20 mouse cellular contexts compared by ENCODE assay signal in genomic region chr2:122855354-122855753, GRCm38 (mm10).
DNase-seq lines count a peak whose midpoint lies in the region; ATAC-seq and TF ChIP-seq lines count a peak whose summit lies in the region.
"Had no signal": no experiment of that assay in that cellular context is flagged by ENCODE, and none has a peak within 500 bp of the region (broad histone marks: within the 10 kb centered on the region; RNA-seq: fewer than 3 reads in every experiment).

No protein-coding gene starts in this region.

- TF ChIP-seq EP300 in heart, adult 2 months (IDR thresholded peaks at IDR 0.05; ENCODE audit: insufficient read depth, low read depth, low read length) = no peak

- H3K79me2 ChIP-seq in heart, adult 2 months (replicated peaks; ENCODE audit: control insufficient read depth, insufficient read depth, low read length) = no peaks in the 10 kb centered on the region

- H3K4me3 ChIP-seq in heart, adult 2 months = no peak overlapping the region
- H3K4me3 ChIP-seq in heart, embryonic 12.5 days = no peak overlapping the region
- no peak overlapping the region for H3K4me3 ChIP-seq in heart, embryonic 16.5 days (ENCODE audit: low read length)
- H3K4me3 ChIP-seq in forebrain, embryonic 15.5 days = no peak overlapping the region
- no peak overlapping the region for H3K4me3 ChIP-seq in forebrain, postnatal 0 days (ENCODE audit: low read depth, low read length)
- H3K4me3 ChIP-seq: embryonic facial prominence, embryonic 13.5 days; forebrain, embryonic 12.5 days had no signal

- 31% methylated on average over 3 of the region's 3 CpGs for WGBS in heart, adult 2 months
- WGBS in heart, embryonic 12.5 days = 18% methylated on average over 3 of the region's 3 CpGs
- WGBS in heart, embryonic 16.5 days = 30% methylated on average over 3 of the region's 3 CpGs
- 88% methylated on average over 3 of the region's 3 CpGs for WGBS in forebrain, embryonic 15.5 days
- 91% methylated on average over 3 of the region's 3 CpGs for WGBS in forebrain, postnatal 0 days

- H3K9ac ChIP-seq in heart, adult 2 months (ENCODE audit: low read depth, low read length) = no peak overlapping the region
- no peak overlapping the region for H3K9ac ChIP-seq in heart, embryonic 12.5 days
- no peak overlapping the region for H3K9ac ChIP-seq in heart, embryonic 16.5 days (ENCODE audit: low read length)
- no peak overlapping the region for H3K9ac ChIP-seq in forebrain, embryonic 15.5 days (replicated peaks)
- H3K9ac ChIP-seq in forebrain, postnatal 0 days = no peak overlapping the region
- H3K9ac ChIP-seq: embryonic facial prominence, embryonic 13.5 days; forebrain, embryonic 12.5 days had no signal

- DNase-seq in heart, adult 2 months = peak in 1 of 2 experiments; percentile 17
- no peak for DNase-seq in heart, postnatal 25 days (ENCODE audit: low spot score)
- no peak for DNase-seq in forebrain, postnatal 0 days
- no peak for DNase-seq in right cerebral cortex, adult 2 months (ENCODE audit: low spot score in 2 of 2)
- DNase-seq: adrenal gland, postnatal 14 days; cerebellum, adult 18-20 months; cerebellum, adult 9-11 months; cerebellum, postnatal 36 days; gastrocnemius, postnatal 36 days; kidney, adult 8-10 months had no signal

- no peaks in the 10 kb centered on the region for H3K9me3 ChIP-seq in heart, embryonic 12.5 days (replicated peaks)
- no peaks in the 10 kb centered on the region for H3K9me3 ChIP-seq in heart, embryonic 16.5 days (replicated peaks; ENCODE audit: control insufficient read depth, low read length)
- H3K9me3 ChIP-seq in forebrain, embryonic 15.5 days = no peaks in the 10 kb centered on the region
- no peaks in the 10 kb centered on the region for H3K9me3 ChIP-seq in forebrain, postnatal 0 days (ENCODE audit: low read length)
- H3K9me3 ChIP-seq: embryonic facial prominence, embryonic 13.5 days; forebrain, embryonic 12.5 days had no signal

- no peaks in the 10 kb centered on the region for H3K36me3 ChIP-seq in heart, adult 2 months (ENCODE audit: control insufficient read depth, insufficient read depth, low read length)
- H3K36me3 ChIP-seq in heart, embryonic 12.5 days = no peaks in the 10 kb centered on the region
- H3K36me3 ChIP-seq in heart, embryonic 16.5 days (ENCODE audit: control insufficient read depth, insufficient read depth) = no peaks in the 10 kb centered on the region
- no peaks in the 10 kb centered on the region for H3K36me3 ChIP-seq in forebrain, embryonic 15.5 days
- no peaks in the 10 kb centered on the region for H3K36me3 ChIP-seq in forebrain, postnatal 0 days (ENCODE audit: insufficient read depth)
- H3K36me3 ChIP-seq: embryonic facial prominence, embryonic 13.5 days; forebrain, embryonic 12.5 days had no signal

- H3K27me3 ChIP-seq in heart, adult 2 months (ENCODE audit: control insufficient read depth, insufficient read depth, low read length) = no peaks in the 10 kb centered on the region
- H3K27me3 ChIP-seq in heart, embryonic 12.5 days (replicated peaks) = no peaks in the 10 kb centered on the region
- no peaks in the 10 kb centered on the region for H3K27me3 ChIP-seq in heart, embryonic 16.5 days (ENCODE audit: control insufficient read depth, insufficient read depth, low read length)
- H3K27me3 ChIP-seq in forebrain, embryonic 15.5 days = no peaks in the 10 kb centered on the region
- H3K27me3 ChIP-seq in forebrain, postnatal 0 days (ENCODE audit: insufficient read depth, low read length) = no peaks in the 10 kb centered on the region
- H3K27me3 ChIP-seq: embryonic facial prominence, embryonic 13.5 days had no signal

- intact Hi-C loops in heart, adult 2 months (cut with DNase I) = no loop called here
- intact Hi-C loops in heart, postnatal 25 days (cut with DNase I) = no loop called here

- ATAC-seq in heart, embryonic 12.5 days (ENCODE audit: insufficient number of reproducible peaks, low FRiP score) = peak; percentile 57; the same call in 1 of the 2 replicates
- ATAC-seq in heart, embryonic 16.5 days (replicated peaks; ENCODE audit: extremely low read depth, insufficient read depth, low FRiP score) = peak; percentile 80
- no peak for ATAC-seq in forebrain, embryonic 15.5 days (replicated peaks)
- ATAC-seq in forebrain, postnatal 0 days = no peak
- ATAC-seq: activated CD4-positive, CD25-positive, alpha-beta regulatory T cell, adult 4 months; hindbrain, embryonic 16.5 days; inflammation-experienced regulatory T-cells, adult 6 months; intestine, postnatal 0 days; Patski had no signal

- no peak for TF ChIP-seq CTCF in heart, adult 2 months (IDR thresholded peaks at IDR 0.05)
- no peak for TF ChIP-seq CTCF in forebrain, postnatal 0 days (IDR thresholded peaks at IDR 0.05; ENCODE audit: low read depth)

- peak overlapping the region; percentile 38; the same call in 1 of the 2 replicates for H3K27ac ChIP-seq in heart, adult 2 months
- peak overlapping the region; percentile 83 for H3K27ac ChIP-seq in heart, embryonic 12.5 days (ENCODE audit: poor library complexity, severe bottlenecking)
- peak overlapping the region; percentile 82 for H3K27ac ChIP-seq in heart, embryonic 16.5 days (ENCODE audit: low read length)
- H3K27ac ChIP-seq in forebrain, embryonic 15.5 days (replicated peaks) = no peak overlapping the region
- H3K27ac ChIP-seq in forebrain, postnatal 0 days (ENCODE audit: low read depth, low read length) = no peak overlapping the region
- H3K27ac ChIP-seq: embryonic facial prominence, embryonic 13.5 days; forebrain, embryonic 12.5 days had no signal

- no peak overlapping the region for H3K4me2 ChIP-seq in heart, embryonic 12.5 days
- H3K4me2 ChIP-seq in heart, embryonic 16.5 days (ENCODE audit: low read depth, low read length) = no peak overlapping the region
- H3K4me2 ChIP-seq in forebrain, embryonic 15.5 days (replicated peaks) = no peak overlapping the region
- no peak overlapping the region for H3K4me2 ChIP-seq in forebrain, postnatal 0 days (ENCODE audit: low read depth)
- H3K4me2 ChIP-seq: embryonic facial prominence, embryonic 13.5 days; forebrain, embryonic 12.5 days had no signal

- TF ChIP-seq POLR2A in heart, adult 2 months (IDR thresholded peaks at IDR 0.05; ENCODE audit: insufficient read depth, low read depth, low read length) = no peak

- H3K4me1 ChIP-seq in heart, adult 2 months (ENCODE audit: control insufficient read depth, insufficient read depth, low read length) = peaks cover 3% of the 10 kb centered on the region; the same call in 1 of the 2 replicates
- H3K4me1 ChIP-seq in heart, embryonic 12.5 days (replicated peaks) = peaks cover 25% of the 10 kb centered on the region
- H3K4me1 ChIP-seq in heart, embryonic 16.5 days (ENCODE audit: control insufficient read depth, insufficient read depth, low read length) = peaks cover 12% of the 10 kb centered on the region
- no peaks in the 10 kb centered on the region for H3K4me1 ChIP-seq in forebrain, embryonic 15.5 days
- H3K4me1 ChIP-seq in forebrain, postnatal 0 days (ENCODE audit: insufficient read depth) = no peaks in the 10 kb centered on the region
- H3K4me1 ChIP-seq: embryonic facial prominence, embryonic 13.5 days; forebrain, embryonic 12.5 days had no signal

Comparison
In these comparisons a context has a peak if more than half of its experiments do, and no peak if none do; other contexts are left out.
1. H3K27ac ChIP-seq: peak in heart, adult 2 months (single experiment), heart, embryonic 12.5 days (single experiment) and heart, embryonic 16.5 days (single experiment); none in forebrain, embryonic 15.5 days (single experiment) and forebrain, postnatal 0 days (single experiment).
2. ATAC-seq: peak in heart, embryonic 12.5 days (single experiment) and heart, embryonic 16.5 days (single experiment); none in forebrain, embryonic 15.5 days (single experiment) and forebrain, postnatal 0 days (single experiment).